25 mouse cellular contexts compared by ENCODE assay signal in the genomic region with DNA sequence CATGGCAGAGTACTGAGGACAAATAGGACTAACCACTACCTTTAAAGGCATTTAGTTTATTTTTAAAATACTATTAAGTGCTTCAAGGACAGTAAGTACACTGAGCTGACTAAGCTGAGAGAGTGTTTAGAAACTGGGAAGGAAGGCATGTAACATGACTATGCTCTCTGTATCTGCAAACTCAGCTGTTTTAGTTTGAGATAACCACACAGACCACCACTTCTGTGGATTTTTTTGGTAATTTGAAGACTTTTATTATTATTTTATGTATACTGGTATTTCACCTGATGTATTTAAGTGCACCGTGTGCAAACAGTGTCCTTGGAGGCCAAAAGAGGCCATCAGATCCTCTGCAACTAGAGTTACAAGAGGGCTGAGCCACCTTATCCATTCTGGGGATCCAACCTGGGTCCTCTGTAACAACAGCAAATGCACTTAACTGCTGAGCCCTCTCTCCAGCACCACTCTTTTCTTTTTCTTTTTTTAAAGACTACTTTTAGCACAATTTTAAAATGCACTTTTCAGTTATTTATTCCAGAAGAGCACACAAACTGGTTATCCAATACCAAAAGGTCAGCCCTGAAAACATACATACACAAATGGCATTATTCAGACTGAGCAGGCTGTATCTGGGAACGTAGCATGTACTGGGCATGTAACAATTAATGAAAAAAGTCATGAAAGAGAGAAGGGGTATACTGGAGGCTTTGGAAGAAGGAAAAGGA. TPM values are rescaled to one million over a fixed set of nuclear protein-coding genes. Genes with fewer than 3 reads are reported as not detected.
DNase-seq lines count a peak whose midpoint lies in the region; ATAC-seq and TF ChIP-seq lines count a peak whose summit lies in the region.
"Had no signal": no experiment of that assay in that cellular context is flagged by ENCODE, and none has a peak within 500 bp of the region (broad histone marks: within the 10 kb centered on the region; RNA-seq: fewer than 3 reads in every experiment).

No protein-coding gene starts in this region.

- peak overlapping the region; percentile 39; the same call in 1 of the 2 replicates for H3K27ac ChIP-seq in heart, postnatal 0 days (ENCODE audit: low read depth)
- H3K27ac ChIP-seq in ES-E14 (ENCODE audit: insufficient read depth, low read depth, low read length, poor library complexity, severe bottlenecking), result no peak overlapping the region
- H3K27ac ChIP-seq in macrophage, result peak overlapping the region; percentile 81
- no peak overlapping the region for H3K27ac ChIP-seq in forebrain, embryonic 14.5 days (ENCODE audit: low read depth, low read length)
- H3K27ac ChIP-seq: hindbrain, embryonic 13.5 days; limb, embryonic 12.5 days; liver, embryonic 15.5 days; lung, embryonic 15.5 days; midbrain, embryonic 15.5 days; stomach, embryonic 15.5 days had no signal

- WGBS in heart, postnatal 0 days, result 79% methylated on average over 2 of the region's 2 CpGs
- 95% methylated on average over 2 of the region's 2 CpGs for WGBS in macrophage (ENCODE audit: missing documents)
- 93% methylated on average over 2 of the region's 2 CpGs for WGBS in forebrain, embryonic 14.5 days

- TF ChIP-seq CTCF in heart, postnatal 0 days (IDR thresholded peaks at IDR 0.05; ENCODE audit: low read depth), result no peak

- no peak for TF ChIP-seq EP300 in heart, postnatal 0 days (IDR thresholded peaks at IDR 0.05; ENCODE audit: low read depth)

- no peak for ATAC-seq in heart, postnatal 0 days (ENCODE audit: insufficient read depth, low read depth)
- no peak for ATAC-seq in forebrain, embryonic 14.5 days
- ATAC-seq: forebrain, embryonic 16.5 days; intestine, embryonic 16.5 days; midbrain, embryonic 15.5 days; Patski had no signal

- peaks cover 77% of the 10 kb centered on the region for H3K79me2 ChIP-seq in macrophage (ENCODE audit: inconsistent target)

- no peaks in the 10 kb centered on the region for H3K27me3 ChIP-seq in heart, postnatal 0 days (ENCODE audit: control insufficient read depth, insufficient read depth, low read length)
- H3K27me3 ChIP-seq in forebrain, embryonic 14.5 days (replicated peaks; ENCODE audit: control insufficient read depth, insufficient read depth, low read length), result no peaks in the 10 kb centered on the region
- H3K27me3 ChIP-seq: hindbrain, embryonic 13.5 days; limb, embryonic 12.5 days; liver, embryonic 15.5 days; lung, embryonic 15.5 days; midbrain, embryonic 15.5 days; Patski; stomach, embryonic 15.5 days had no signal

- H3K36me3 ChIP-seq in heart, postnatal 0 days (replicated peaks; ENCODE audit: control insufficient read depth, insufficient read depth, low read length), result peaks cover 45% of the 10 kb centered on the region
- H3K36me3 ChIP-seq in ES-E14 (ENCODE audit: control insufficient read depth, insufficient read depth, low read length, poor library complexity, severe bottlenecking) (peaks cover 23% of the 10 kb centered on the region), macrophage (ENCODE audit: inconsistent target) (peaks cover 42% of the 10 kb centered on the region)
- H3K36me3 ChIP-seq in forebrain, embryonic 14.5 days (ENCODE audit: control insufficient read depth, insufficient read depth, low read length), result peaks cover 54% of the 10 kb centered on the region

- H3K4me2 ChIP-seq in heart, postnatal 0 days (ENCODE audit: low read depth, low read length), result no peak overlapping the region
- no peak overlapping the region for H3K4me2 ChIP-seq in forebrain, embryonic 14.5 days (ENCODE audit: low read length)
- H3K4me2 ChIP-seq: hindbrain, embryonic 13.5 days; limb, embryonic 12.5 days; liver, embryonic 15.5 days; lung, embryonic 15.5 days; midbrain, embryonic 15.5 days; stomach, embryonic 15.5 days had no signal

- intact Hi-C loops in heart, postnatal 10 days (cut with DNase I), result loop anchor here (5.0 kb wide), 1 partner anchor 485 kb away; the partner anchor contains the start of gene Yeats4
- intact Hi-C loops in heart, postnatal 25 days (cut with DNase I), result no loop called here

- peaks cover 21% of the 10 kb centered on the region for H3K4me1 ChIP-seq in heart, postnatal 0 days (ENCODE audit: control insufficient read depth, insufficient read depth)
- H3K4me1 ChIP-seq in ES-E14 (ENCODE audit: control insufficient read depth in 2 of 2, insufficient read depth in 2 of 2, low read length in 2 of 2, poor library complexity in 1 of 2), result no peaks in the 10 kb centered on the region
- peaks cover 11% of the 10 kb centered on the region for H3K4me1 ChIP-seq in forebrain, embryonic 14.5 days (ENCODE audit: control insufficient read depth, insufficient read depth, low read length)

- H3K9ac ChIP-seq in heart, postnatal 0 days (replicated peaks; ENCODE audit: low read depth, low read length), result no peak overlapping the region
- H3K9ac ChIP-seq in ES-E14 (ENCODE audit: insufficient read depth, low read depth, low read length, poor library complexity, severe bottlenecking), result no peak overlapping the region
- no peak overlapping the region for H3K9ac ChIP-seq in forebrain, embryonic 14.5 days (ENCODE audit: low read length)
- H3K9ac ChIP-seq: hindbrain, embryonic 13.5 days; limb, embryonic 12.5 days; liver, embryonic 15.5 days; lung, embryonic 15.5 days; midbrain, embryonic 15.5 days; stomach, embryonic 15.5 days had no signal

- in situ Hi-C loops in ES-E14 (cut with MboI; ENCODE audit: low sequenced_read_pairs in 2 of 2, unreplicated experiment in 2 of 2), result no loop called here

- no peaks in the 10 kb centered on the region for H3K9me3 ChIP-seq in heart, postnatal 0 days (replicated peaks; ENCODE audit: control insufficient read depth, low read length)
- H3K9me3 ChIP-seq in ES-E14 (ENCODE audit: control insufficient read depth, insufficient read depth, low read depth, low read length), result no peaks in the 10 kb centered on the region
- H3K9me3 ChIP-seq in forebrain, embryonic 14.5 days (replicated peaks; ENCODE audit: control insufficient read depth, low read length), result no peaks in the 10 kb centered on the region
- H3K9me3 ChIP-seq: hindbrain, embryonic 13.5 days; limb, embryonic 12.5 days; liver, embryonic 15.5 days; lung, embryonic 15.5 days; midbrain, embryonic 15.5 days; stomach, embryonic 15.5 days had no signal

- DNase-seq in heart, adult 11 months, result peak; percentile 45
- no peak for DNase-seq in heart, postnatal 10 days
- no peak for DNase-seq in heart, postnatal 0 days (ENCODE audit: low spot score)
- DNase-seq in heart, postnatal 25 days (ENCODE audit: low spot score), result no peak
- DNase-seq in ES-E14 (ENCODE audit: low read depth, low spot score), result no peak
- DNase-seq in gastrocnemius, postnatal 4 days (ENCODE audit: low spot score in 2 of 2), result no peak
- no peak for DNase-seq in forebrain, embryonic 14.5 days (ENCODE audit: low spot score)
- DNase-seq: adrenal gland, postnatal 10 days; cerebellum, adult 11 months; cerebellum, adult 9-10 months; kidney, adult 9 months; kidney, postnatal 10 days; layer of hippocampus, adult 9-11 months; lung, postnatal 36 days; right cerebral cortex, postnatal 25 days had no signal

- no peak overlapping the region for H3K4me3 ChIP-seq in heart, postnatal 0 days (ENCODE audit: low read depth, low read length)
- H3K4me3 ChIP-seq in ES-E14 (ENCODE audit: insufficient read depth in 1 of 2, low read depth in 1 of 2, low read length in 2 of 2, poor library complexity in 1 of 2, severe bottlenecking in 1 of 2) (no peak overlapping the region; a peak in 1 of 4 replicates), macrophage (ENCODE audit: inconsistent target) (peak overlapping the region; percentile 88)
- H3K4me3 ChIP-seq in forebrain, embryonic 14.5 days (ENCODE audit: low read depth, low read length), result no peak overlapping the region
- H3K4me3 ChIP-seq: hindbrain, embryonic 13.5 days; limb, embryonic 12.5 days; liver, embryonic 15.5 days; lung, embryonic 15.5 days; midbrain, embryonic 15.5 days; stomach, embryonic 15.5 days had no signal

TF ChIP-seq in ES-E14, 5 proteins besides CTCF, POLR2A, EP300 and RAD21:
- 0 out of 2 replicates have a peak, but pooled peaks have one; percentile 24 for TF ChIP-seq MAFK (IDR thresholded peaks at IDR 0.05; ENCODE audit: insufficient read depth, low read depth, low read length)
- no peak for TF ChIP-seq ZC3H11A (IDR thresholded peaks at IDR 0.05; ENCODE audit: borderline replicate concordance, low read depth, low read length)
- no peak for TF ChIP-seq HCFC1 (IDR thresholded peaks at IDR 0.05; ENCODE audit: borderline replicate concordance, insufficient read depth, low read length)

RNA-seq across cellular contexts. Expression of gene Mdm2, which starts 3.3 kb away (rescaled TPM):
- 10 to 100 TPM; 48.4 to 51.8 TPM for total RNA-seq in heart, postnatal 10 days (2021)
- 47.3 and 93.0 TPM in 2 replicates for total RNA-seq in heart, postnatal 0 days (2014; rRNA removed; ENCODE audit: low replicate concordance)
- polyA plus RNA-seq in heart, postnatal 0 days (2015; fragmentation: Nextera tagmentation; extraction: Ambion mirVana), result 27.1 and 31.3 TPM in 2 replicates
- 10 to 100 TPM; 49.3 to 53.1 TPM for total RNA-seq in heart, postnatal 25 days (2021)
- 145 and 178 TPM in 2 replicates for total RNA-seq in ES-E14 (2012; rRNA removed)
- 1,000 to 10,000 TPM in 12 of 26 experiments, 100 to 1,000 TPM in 14; 488 to 3,376 (median 837) TPM for total RNA-seq in macrophage (2018; cell fraction: chromatin; rRNA removed)
- 100 to 1,000 TPM in 16 of 26 experiments, 10 to 100 TPM in 10; 72.5 to 455 (median 128) TPM for total RNA-seq in macrophage (2018; cell fraction: cytosol; rRNA removed)
- total RNA-seq in macrophage (2018; cell fraction: nucleus; rRNA removed), result 1,000 to 10,000 TPM in 7 of 26 experiments, 100 to 1,000 TPM in 19; 303 to 1,681 (median 684) TPM
- polyA plus RNA-seq in macrophage (2018), result 68.8 to 97.8 TPM (median 84.1 TPM) in 3 replicates
- total RNA-seq in gastrocnemius, postnatal 4 days (2021), result 10 to 100 TPM; 39.6 to 48.6 TPM
- 33.0 and 47.7 TPM in 2 replicates for polyA plus RNA-seq in forebrain, embryonic 14.5 days (2014; fragmentation: Nextera tagmentation; extraction: Ambion mirVana)

RNA-seq across cellular contexts. Expression of gene Slc35e3, which starts 38.9 kb away (rescaled TPM):
- 1 to 10 TPM; 7.4 to 8.5 TPM for total RNA-seq in heart, postnatal 10 days (2021)
- 5.1 and 6.8 TPM in 2 replicates for total RNA-seq in heart, postnatal 0 days (2014; rRNA removed; ENCODE audit: low replicate concordance)
- 4.1 and 4.2 TPM in 2 replicates for polyA plus RNA-seq in heart, postnatal 0 days (2015; fragmentation: Nextera tagmentation; extraction: Ambion mirVana)
- 1 to 10 TPM; 7.4 to 7.5 TPM for total RNA-seq in heart, postnatal 25 days (2021)
- total RNA-seq in ES-E14 (2012; rRNA removed), result 16.3 and 22.8 TPM in 2 replicates
- 10 to 100 TPM in 9 of 26 experiments, 1 to 10 TPM in 17; 5.3 to 16.2 (median 8.5) TPM for total RNA-seq in macrophage (2018; cell fraction: chromatin; rRNA removed)
- 10 to 100 TPM in 7 of 26 experiments, 1 to 10 TPM in 19; 6.6 to 12.5 (median 8.7) TPM for total RNA-seq in macrophage (2018; cell fraction: cytosol; rRNA removed)
- 10 to 100 TPM in 25 of 26 experiments, 1 to 10 TPM in 1; 9.2 to 24.5 (median 13.9) TPM for total RNA-seq in macrophage (2018; cell fraction: nucleus; rRNA removed)
- 6.8 to 12.7 TPM (median 9.9 TPM) in 3 replicates for polyA plus RNA-seq in macrophage (2018)
- 10 to 100 TPM; 10.3 to 13.2 TPM for total RNA-seq in gastrocnemius, postnatal 4 days (2021)
- 17.7 and 20.1 TPM in 2 replicates for polyA plus RNA-seq in forebrain, embryonic 14.5 days (2014; fragmentation: Nextera tagmentation; extraction: Ambion mirVana)

Comparison
In these comparisons a context has a peak if more than half of its experiments do, and no peak if none do; other contexts are left out.
1. H3K27ac ChIP-seq: peak in heart, postnatal 0 days (single experiment) and macrophage (single experiment); none in ES-E14 (single experiment) and forebrain, embryonic 14.5 days (single experiment).